Mouse (Mus musculus): ENCODE data around the gene Dgkg. TPM values are rescaled to one million over a fixed set of nuclear protein-coding genes. Genes with fewer than 3 reads are reported as not detected.
A peak's percentile ranks its signal among the peaks of the same experiment; 100 is the strongest.

The Dgkg gene
- polyA plus RNA-seq, 1 experiment from 2014 or later, result 1.4 TPM

DNA sequence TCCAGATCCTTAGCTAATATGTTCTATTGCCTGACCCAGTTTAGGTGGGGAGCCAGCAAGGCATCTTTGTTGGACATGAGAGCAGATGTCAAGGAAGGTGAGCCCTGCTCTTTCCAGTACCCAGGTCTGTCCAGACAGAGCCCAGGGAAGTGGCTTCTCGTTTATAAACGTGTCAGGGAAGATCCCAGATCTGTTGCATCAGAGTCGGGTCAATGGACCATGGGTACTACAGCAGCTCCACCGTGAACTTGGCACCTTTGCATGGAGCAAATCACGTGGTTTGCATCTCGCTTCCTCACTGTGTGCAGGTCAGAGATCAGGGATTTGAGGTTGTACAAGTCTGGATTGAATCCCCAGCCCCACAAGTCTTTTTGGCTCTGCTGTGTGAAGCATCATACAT is 58.3 kb downstream of the Dgkg start:
- H3K4me2 ChIP-seq (ENCODE audit: low read depth, low read length), result no peak overlapping the region
- no peaks in the 10 kb centered on the region for H3K27me3 ChIP-seq (replicated peaks; ENCODE audit: control insufficient read depth, insufficient read depth, low read length)
- no peak overlapping the region for H3K4me3 ChIP-seq (ENCODE audit: low read depth, low read length)
- no peak overlapping the region for H3K9ac ChIP-seq (ENCODE audit: low read depth, low read length)
- H3K9me3 ChIP-seq (ENCODE audit: control insufficient read depth, low read length), result no peaks in the 10 kb centered on the region
- H3K4me1 ChIP-seq (ENCODE audit: control insufficient read depth, insufficient read depth, low read length), result no peaks in the 10 kb centered on the region
- no peak overlapping the region for H3K27ac ChIP-seq (replicated peaks; ENCODE audit: low read depth, low read length)
- ATAC-seq (ENCODE audit: low read depth) (no peak), DNase-seq (ENCODE audit: low spot score) (no peak)
- WGBS, result 78% methylated on average over 6 of the region's 6 CpGs
- no peaks in the 10 kb centered on the region for H3K36me3 ChIP-seq (ENCODE audit: control insufficient read depth, insufficient read depth, low read length)

DNA sequence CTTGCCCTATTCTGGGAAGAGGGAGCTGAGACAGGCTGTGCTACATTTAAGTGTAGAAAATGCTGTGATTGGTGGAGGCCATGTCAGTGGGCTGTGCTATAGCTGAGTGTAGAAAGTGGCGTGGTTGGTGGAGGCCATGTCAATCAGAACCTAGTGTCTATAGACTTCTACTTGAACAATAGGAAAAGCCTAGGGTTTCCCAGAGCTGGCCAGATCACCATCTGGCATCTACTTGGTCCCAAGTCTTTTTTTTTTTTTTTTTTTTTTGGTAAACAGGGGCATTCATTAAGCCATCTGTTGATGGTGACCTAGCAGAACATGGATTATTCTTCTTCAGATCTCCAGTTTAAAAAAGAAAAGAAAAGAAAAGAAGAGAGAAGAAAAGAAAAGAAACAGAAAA is 60.6 kb downstream of the Dgkg start:
- no peaks in the 10 kb centered on the region for H3K4me1 ChIP-seq (ENCODE audit: control insufficient read depth, insufficient read depth, low read length)
- H3K36me3 ChIP-seq (ENCODE audit: control insufficient read depth, insufficient read depth, low read length), result no peaks in the 10 kb centered on the region
- H3K4me3 ChIP-seq (ENCODE audit: low read depth, low read length), result no peak overlapping the region
- H3K9ac ChIP-seq (ENCODE audit: low read depth, low read length), result no peak overlapping the region
- no peak overlapping the region for H3K4me2 ChIP-seq (ENCODE audit: low read depth, low read length)
- no peaks in the 10 kb centered on the region for H3K27me3 ChIP-seq (replicated peaks; ENCODE audit: control insufficient read depth, insufficient read depth, low read length)
- no peaks in the 10 kb centered on the region for H3K9me3 ChIP-seq (ENCODE audit: control insufficient read depth, low read length)
- ATAC-seq (ENCODE audit: low read depth) (no peak), DNase-seq (ENCODE audit: low spot score) (no peak)
- WGBS, result 82% methylated on average over 1 of the region's 1 CpGs
- H3K27ac ChIP-seq (replicated peaks; ENCODE audit: low read depth, low read length), result no peak overlapping the region

DNA sequence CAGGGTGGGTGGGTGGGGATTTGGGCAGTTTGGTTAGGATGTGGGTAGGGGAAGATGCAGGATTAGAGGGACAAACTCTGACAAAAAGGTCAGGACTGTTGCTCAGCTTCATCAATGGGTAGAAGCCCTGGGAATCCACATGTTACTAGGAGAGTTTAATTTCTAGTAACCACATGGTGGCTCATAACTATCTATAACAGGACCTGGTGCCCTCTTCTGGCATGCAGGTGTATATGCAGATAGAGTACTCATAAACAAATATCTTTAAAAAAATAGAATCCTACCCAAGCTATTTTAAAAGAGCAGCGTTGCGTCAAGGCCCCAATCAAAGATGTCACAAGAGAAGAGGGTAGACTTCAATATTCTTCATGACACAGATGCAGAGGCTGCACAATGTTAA is 63.1 kb downstream of the Dgkg start:
- ATAC-seq (ENCODE audit: low read depth), result no peak
- no peak overlapping the region for H3K4me3 ChIP-seq (ENCODE audit: low read depth, low read length)
- no peak overlapping the region for H3K27ac ChIP-seq (replicated peaks; ENCODE audit: low read depth, low read length)
- no peaks in the 10 kb centered on the region for H3K27me3 ChIP-seq (replicated peaks; ENCODE audit: control insufficient read depth, insufficient read depth, low read length)
- no peaks in the 10 kb centered on the region for H3K4me1 ChIP-seq (ENCODE audit: control insufficient read depth, insufficient read depth, low read length)
- peak; percentile 20 for DNase-seq (ENCODE audit: low spot score)
- 93% methylated on average over 2 of the region's 2 CpGs for WGBS
- no peak overlapping the region for H3K4me2 ChIP-seq (ENCODE audit: low read depth, low read length)
- H3K9ac ChIP-seq (ENCODE audit: low read depth, low read length), result no peak overlapping the region
- no peaks in the 10 kb centered on the region for H3K9me3 ChIP-seq (ENCODE audit: control insufficient read depth, low read length)
- no peaks in the 10 kb centered on the region for H3K36me3 ChIP-seq (ENCODE audit: control insufficient read depth, insufficient read depth, low read length)

DNA sequence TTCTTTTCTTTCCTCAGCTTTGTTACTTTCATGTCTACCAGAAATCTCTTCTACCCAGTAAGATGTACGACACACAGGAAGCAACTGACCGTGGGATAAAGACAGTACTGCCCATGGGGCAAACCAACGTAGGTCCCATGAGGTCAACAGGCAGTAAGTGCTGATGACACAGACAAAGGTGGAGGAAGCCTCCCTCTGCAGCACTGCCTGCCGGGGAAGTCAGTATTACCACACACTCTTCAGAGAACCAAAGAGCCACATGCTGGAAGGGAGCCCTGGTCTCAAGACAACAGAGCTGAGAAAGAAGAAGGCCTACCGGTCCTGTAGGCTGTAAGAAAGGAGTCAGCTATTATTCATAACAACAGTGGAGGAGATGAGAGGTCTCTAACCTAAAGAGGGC is 67.4 kb downstream of the Dgkg start:
- Histone ChIP-seq H3K4me1 (ENCODE audit: control insufficient read depth, insufficient read depth, low read length) (no peaks in the 10 kb centered on the region), H3K9ac (ENCODE audit: low read depth, low read length) (no peak overlapping the region), H3K4me2 (ENCODE audit: low read depth, low read length) (no peak overlapping the region), H3K27ac (replicated peaks; ENCODE audit: low read depth, low read length) (no peak overlapping the region), H3K9me3 (ENCODE audit: control insufficient read depth, low read length) (no peaks in the 10 kb centered on the region), H3K27me3 (replicated peaks; ENCODE audit: control insufficient read depth, insufficient read depth, low read length) (no peaks in the 10 kb centered on the region), H3K36me3 (ENCODE audit: control insufficient read depth, insufficient read depth, low read length) (no peaks in the 10 kb centered on the region), H3K4me3 (ENCODE audit: low read depth, low read length) (no peak overlapping the region)
- 72% methylated on average over 5 of the region's 5 CpGs for WGBS
- DNase-seq (ENCODE audit: low spot score) (no peak), ATAC-seq (ENCODE audit: low read depth) (no peak)

DNA sequence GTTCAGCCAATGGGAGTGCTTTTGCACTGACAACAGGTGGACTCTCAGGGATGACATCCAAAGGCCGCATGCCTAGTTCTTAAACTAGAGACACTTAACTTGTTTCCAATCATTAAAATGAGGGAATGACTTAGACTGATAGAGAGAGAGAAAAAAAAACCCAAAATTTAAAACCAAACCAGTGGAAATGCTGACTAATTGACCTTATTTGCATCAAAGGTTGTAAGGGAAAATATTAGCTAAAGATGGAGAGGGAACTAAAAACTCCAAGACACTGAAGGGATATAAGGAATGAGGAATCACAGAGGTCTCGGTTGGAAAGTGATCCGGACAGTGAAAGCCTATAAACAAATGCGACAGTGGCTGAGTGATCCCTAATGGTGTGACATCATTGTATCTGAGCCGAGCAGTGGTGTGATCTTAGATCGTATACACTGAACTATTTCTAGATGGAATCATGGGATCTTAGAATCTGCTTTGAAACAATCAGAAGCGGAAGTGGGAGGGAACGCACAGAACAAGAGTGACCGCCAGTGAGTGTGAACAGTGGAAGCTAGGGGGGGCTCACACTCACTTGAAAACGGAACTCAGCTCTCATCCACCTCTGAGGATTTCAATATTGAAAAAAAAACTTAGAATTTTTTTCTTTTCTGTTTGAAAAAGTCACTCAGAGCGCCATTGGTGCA is 70.7 kb downstream of the Dgkg start:
- 79% methylated on average over 11 of the region's 11 CpGs for WGBS
- DNase-seq (ENCODE audit: low spot score) (no peak), ATAC-seq (ENCODE audit: low read depth) (no peak)
- H3K27me3 ChIP-seq (replicated peaks; ENCODE audit: control insufficient read depth, insufficient read depth, low read length), result no peaks in the 10 kb centered on the region
- H3K36me3 ChIP-seq (ENCODE audit: control insufficient read depth, insufficient read depth, low read length), result no peaks in the 10 kb centered on the region
- no peak overlapping the region for H3K27ac ChIP-seq (replicated peaks; ENCODE audit: low read depth, low read length)
- 0 out of 2 replicates have a peak, but pooled peaks cover 6% of the 10 kb centered on the region for H3K4me1 ChIP-seq (ENCODE audit: control insufficient read depth, insufficient read depth, low read length)
- no peaks in the 10 kb centered on the region for H3K9me3 ChIP-seq (ENCODE audit: control insufficient read depth, low read length)
- H3K4me2 ChIP-seq (ENCODE audit: low read depth, low read length), result no peak overlapping the region
- no peak overlapping the region for H3K4me3 ChIP-seq (ENCODE audit: low read depth, low read length)
- no peak overlapping the region for H3K9ac ChIP-seq (ENCODE audit: low read depth, low read length)

DNA sequence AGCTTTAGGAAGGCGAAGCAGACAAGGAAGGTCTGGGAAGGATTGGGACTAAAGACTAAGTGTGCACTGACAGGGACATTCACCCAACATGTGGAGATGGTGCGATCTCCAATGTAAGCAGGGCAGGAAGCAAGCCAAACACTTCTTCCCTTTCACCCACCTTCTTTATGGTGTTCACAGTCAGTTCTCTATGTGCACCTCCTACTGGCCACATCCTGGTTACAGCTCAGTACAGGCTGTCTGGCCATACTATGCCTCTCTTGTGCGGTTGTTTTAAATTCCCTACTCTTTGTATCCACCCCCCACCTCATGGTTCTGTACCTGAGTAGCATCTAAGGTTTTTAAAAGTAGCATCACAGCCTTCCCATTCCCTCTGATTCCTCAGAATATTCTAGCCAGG is 71.5 kb downstream of the Dgkg start:
- ATAC-seq (ENCODE audit: low read depth), result no peak
- no peak overlapping the region for H3K27ac ChIP-seq (replicated peaks; ENCODE audit: low read depth, low read length)

DNA sequence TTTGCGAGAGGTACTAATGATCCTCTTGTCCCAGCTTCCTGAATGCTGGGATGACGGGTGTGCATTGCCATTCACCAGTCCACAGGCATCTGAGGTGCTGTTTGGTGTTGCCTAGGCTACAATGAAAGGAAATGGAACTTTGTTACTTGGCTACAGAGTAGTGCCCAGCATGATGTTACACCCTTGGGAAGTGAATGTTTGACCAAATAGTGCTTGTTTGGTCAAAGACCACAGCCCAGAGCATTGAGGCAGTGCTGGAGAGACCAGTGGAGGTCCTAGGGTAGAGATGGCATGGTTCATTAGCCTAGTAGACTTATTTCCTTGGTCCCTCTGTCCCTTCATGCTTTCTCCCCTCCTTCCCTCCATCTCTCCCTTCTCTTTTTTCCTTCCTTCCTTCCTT is 73.6 kb downstream of the Dgkg start:
- no peak overlapping the region for H3K4me3 ChIP-seq (ENCODE audit: low read depth, low read length)
- H3K27ac ChIP-seq (replicated peaks; ENCODE audit: low read depth, low read length), result no peak overlapping the region
- no peak for ATAC-seq (ENCODE audit: low read depth)
- WGBS, result 60% methylated on average over 2 of the region's 2 CpGs
- DNase-seq (ENCODE audit: low spot score), result no peak
- no peaks in the 10 kb centered on the region for H3K27me3 ChIP-seq (replicated peaks; ENCODE audit: control insufficient read depth, insufficient read depth, low read length)
- H3K4me2 ChIP-seq (ENCODE audit: low read depth, low read length), result no peak overlapping the region
- H3K36me3 ChIP-seq (ENCODE audit: control insufficient read depth, insufficient read depth, low read length), result no peaks in the 10 kb centered on the region
- H3K9ac ChIP-seq (ENCODE audit: low read depth, low read length), result no peak overlapping the region
- no peaks in the 10 kb centered on the region for H3K9me3 ChIP-seq (ENCODE audit: control insufficient read depth, low read length)
- H3K4me1 ChIP-seq (ENCODE audit: control insufficient read depth, insufficient read depth, low read length), result 0 out of 2 replicates have a peak, but pooled peaks cover 6% of the 10 kb centered on the region

More for the DNA sequence above, 71.5 kb downstream of the Dgkg start:
- Histone ChIP-seq H3K9me3 (ENCODE audit: control insufficient read depth, low read length) (no peaks in the 10 kb centered on the region), H3K36me3 (ENCODE audit: control insufficient read depth, insufficient read depth, low read length) (no peaks in the 10 kb centered on the region), H3K4me3 (ENCODE audit: low read depth, low read length) (no peak overlapping the region), H3K4me1 (ENCODE audit: control insufficient read depth, insufficient read depth, low read length) (0 out of 2 replicates have a peak, but pooled peaks cover 6% of the 10 kb centered on the region), H3K4me2 (ENCODE audit: low read depth, low read length) (no peak overlapping the region), H3K27me3 (replicated peaks; ENCODE audit: control insufficient read depth, insufficient read depth, low read length) (no peaks in the 10 kb centered on the region), H3K9ac (ENCODE audit: low read depth, low read length) (no peak overlapping the region)
- no peak for DNase-seq (ENCODE audit: low spot score)
- WGBS, result 92% methylated on average over 3 of the region's 3 CpGs

DNA sequence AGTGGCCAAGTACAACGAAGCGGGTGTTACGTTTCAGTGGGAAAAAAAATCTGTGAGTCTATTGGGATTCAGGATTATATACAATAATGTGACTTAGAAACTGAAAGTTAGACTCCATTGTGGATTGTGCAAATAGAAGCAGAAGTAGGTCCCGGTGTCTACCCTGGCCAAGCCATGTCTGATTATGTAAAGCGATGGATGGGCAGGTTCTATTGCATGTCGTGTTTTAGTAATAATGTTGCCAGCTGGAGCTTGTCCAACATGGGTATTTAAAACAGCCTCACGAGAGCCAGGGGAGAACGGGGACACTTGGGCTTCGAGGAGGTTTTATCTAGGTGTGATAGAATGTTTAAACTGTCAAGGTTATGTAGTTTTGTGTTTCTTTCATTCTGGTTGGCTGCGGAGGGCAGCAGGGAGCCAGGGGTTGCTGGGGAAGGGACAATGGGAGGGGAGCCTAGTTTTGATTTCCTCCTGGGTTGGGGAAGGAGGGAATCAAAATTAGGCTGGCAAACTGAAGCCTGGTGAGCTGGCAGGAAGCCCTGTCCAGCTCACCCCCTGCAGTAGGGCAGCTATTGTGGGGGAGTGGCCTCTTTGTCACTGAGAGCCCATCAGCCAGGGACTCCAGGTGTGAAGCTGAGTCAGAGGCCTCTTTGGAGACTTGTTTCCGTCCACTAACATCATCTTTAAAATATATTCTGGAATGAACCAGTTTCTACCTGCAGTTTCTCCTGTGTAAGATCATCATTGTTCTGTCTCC is 74.7 kb downstream of the Dgkg start:
- Histone ChIP-seq H3K4me2 (ENCODE audit: low read depth, low read length) (peak overlapping the region; percentile 23), H3K27me3 (replicated peaks; ENCODE audit: control insufficient read depth, insufficient read depth, low read length) (no peaks in the 10 kb centered on the region), H3K9ac (ENCODE audit: low read depth, low read length) (no peak overlapping the region), H3K4me3 (ENCODE audit: low read depth, low read length) (no peak overlapping the region), H3K27ac (replicated peaks; ENCODE audit: low read depth, low read length) (no peak overlapping the region), H3K4me1 (ENCODE audit: control insufficient read depth, insufficient read depth, low read length) (0 out of 2 replicates have a peak, but pooled peaks cover 6% of the 10 kb centered on the region), H3K36me3 (ENCODE audit: control insufficient read depth, insufficient read depth, low read length) (no peaks in the 10 kb centered on the region), H3K9me3 (ENCODE audit: control insufficient read depth, low read length) (no peaks in the 10 kb centered on the region)
- WGBS, result 41% methylated on average over 11 of the region's 11 CpGs
- ATAC-seq (ENCODE audit: low read depth) (peak; percentile 50), DNase-seq (ENCODE audit: low spot score) (peak; percentile 45)

Data from embryonic facial prominence, embryonic 14.5 days (tissue).